Mouse (Mus musculus) adipocyte (in vitro differentiated cells): ENCODE measurements around the gene Flcn.

Experiments
- DNase-seq: peaks from one replicate; pipeline ENCODE4 v3.0.0-alpha.2; 2016; ENCODE audit warnings: low spot score

Flcn gene

DNA sequence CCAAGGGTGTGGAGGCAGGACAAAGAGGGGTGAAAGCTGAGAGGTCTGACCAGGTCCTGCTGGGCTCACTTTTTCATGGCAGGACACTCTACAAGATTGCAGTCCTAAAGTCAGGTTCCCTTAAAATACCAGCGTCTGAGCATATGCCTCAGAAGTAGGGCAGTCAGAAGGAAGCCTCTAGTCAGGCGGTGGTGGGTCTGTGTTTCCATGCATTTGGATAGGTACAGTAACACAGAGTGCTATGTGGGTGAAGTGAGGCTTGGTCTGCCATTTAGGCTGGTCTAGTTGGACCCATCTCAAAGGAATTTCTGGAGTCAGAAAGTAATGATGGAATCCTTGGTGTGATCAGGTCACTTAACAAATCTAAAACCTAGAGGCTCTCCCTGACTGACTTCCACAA, 40.5 kb downstream of the Flcn start:
- DNase-seq, result no peak

DNA sequence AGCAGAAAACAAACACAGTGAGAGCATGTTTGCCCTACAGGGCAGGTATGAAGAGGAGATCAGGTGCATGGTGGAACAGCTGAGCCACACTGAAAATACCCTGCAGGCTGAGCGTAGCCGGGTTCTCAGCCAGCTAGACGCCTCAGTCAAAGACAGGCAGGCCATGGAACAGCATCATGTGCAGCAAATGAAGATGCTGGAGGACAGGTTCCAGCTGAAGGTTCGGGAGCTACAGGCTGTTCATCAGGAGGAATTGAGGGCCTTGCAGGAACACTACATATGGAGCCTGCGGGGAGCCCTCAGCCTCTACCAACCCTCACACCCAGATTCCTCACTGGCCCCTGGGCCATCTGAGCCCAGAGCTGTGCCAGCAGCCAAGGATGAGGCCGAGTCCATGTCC, 49.0 kb downstream of the Flcn start:
- DNase-seq, result no peak

DNA sequence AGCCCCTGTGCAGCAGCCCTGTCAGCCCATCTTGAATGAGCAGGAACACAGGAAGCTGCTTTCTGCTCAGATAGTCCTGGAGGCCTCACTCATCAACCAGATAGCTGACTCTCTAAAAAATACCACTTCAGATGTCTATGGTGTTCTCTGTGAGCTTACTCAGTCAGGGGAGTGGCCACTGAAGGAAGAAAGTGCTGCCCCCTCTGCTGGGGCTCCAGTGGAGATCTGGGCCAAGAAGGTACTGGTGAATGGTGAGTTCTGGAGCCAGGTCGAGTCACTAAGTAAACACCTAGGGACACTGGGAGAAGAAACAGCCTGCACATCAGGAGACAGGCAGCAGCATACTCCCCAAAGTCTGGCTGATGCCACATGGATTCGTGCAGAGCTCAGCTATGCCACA, 50.2 kb downstream of the Flcn start:
- no peak for DNase-seq

DNA sequence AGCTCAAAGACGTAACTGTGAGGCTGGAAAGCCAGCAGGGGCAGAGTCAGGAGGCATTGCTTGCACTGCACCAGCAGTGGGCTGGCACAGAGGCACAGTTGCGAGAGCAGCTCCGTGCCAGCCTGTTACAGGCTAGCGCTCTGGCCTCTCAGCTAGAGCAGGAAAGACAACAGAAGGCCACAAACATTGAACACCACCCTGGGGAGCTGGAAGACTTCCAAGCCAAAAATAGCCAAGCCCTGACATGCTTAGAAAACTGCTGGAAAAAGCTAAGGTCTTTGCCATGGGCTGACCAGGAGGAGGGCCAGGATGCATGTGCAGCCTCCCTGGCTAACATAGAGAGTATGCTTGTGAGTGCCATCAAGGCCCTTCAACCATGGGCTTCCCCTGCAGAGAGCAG, 50.6 kb downstream of the Flcn start:
- peak; percentile 85 for DNase-seq

DNA sequence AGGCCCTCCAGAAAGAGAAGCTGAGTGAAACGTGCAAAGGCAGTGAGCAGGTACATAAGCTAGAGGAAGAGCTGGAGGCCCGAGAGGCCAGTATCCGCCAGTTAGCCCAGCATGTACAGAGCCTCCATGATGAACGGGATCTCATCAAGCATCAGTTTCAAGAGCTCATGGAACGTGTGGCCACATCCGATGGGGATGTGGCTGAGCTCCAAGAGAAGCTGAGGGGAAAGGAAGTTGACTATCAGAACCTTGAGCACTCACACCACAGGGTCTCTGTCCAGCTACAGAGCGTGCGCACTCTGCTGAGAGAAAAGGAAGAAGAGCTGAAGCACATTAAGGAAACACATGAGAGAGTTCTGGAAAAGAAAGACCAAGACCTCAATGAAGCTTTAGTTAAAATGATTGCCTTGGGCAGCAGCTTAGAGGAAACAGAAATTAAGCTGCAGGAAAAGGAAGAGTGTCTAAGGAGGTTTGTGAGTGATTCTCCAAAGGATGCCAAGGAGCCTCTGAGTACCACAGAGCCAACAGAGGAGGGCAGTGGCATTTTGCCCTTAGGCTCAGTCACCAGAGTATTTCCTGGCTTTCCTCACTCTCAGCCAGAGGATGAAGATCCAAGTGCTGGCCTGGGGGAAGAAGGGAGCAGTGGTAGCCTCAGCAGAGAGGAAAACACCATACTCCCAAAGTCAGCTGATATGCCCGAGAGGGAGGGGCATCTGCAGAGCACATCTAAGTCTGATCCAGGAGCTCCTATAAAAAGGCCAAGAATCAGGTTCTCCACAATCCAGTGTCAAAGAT, 51.4 kb downstream of the Flcn start:
- DNase-seq, result peak; percentile 55

DNA sequence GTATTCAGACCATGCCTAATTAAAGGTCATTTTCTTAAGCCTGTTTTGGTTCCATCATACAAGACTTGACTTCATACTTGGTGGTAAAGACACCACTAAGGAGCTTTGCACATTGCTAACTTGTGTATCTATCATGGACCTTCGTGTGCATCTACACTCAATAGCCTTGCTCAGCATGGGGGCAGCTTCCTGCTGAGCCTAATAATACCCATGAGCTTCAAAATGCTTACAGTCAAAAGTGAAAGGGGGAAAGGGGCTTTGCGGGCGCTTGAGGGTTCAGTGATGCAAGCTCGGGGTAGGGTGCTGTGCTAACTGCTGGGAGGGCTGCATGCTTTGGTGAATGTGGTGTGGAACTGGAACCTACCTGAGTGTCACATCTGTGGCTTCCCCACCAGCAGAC, 53.5 kb downstream of the Flcn start:
- DNase-seq, result no peak

DNA sequence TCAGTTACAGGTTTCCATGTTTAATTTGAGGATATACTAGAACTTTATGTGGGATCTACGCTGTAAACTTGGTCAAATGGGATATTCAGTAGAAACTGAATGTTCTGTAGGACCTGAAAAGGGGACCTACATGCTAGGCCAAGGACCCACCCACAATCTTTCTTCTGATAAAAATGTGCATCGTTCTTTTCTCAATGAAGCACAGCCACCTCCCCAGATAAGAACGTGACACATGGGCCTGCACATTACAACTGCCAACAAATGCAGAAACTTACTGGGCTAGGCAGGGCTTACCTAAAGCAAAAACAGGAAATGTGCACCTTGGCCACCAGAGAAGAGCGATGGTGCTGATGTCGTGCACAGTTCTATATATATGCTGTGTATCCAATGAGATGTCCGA, 55.3 kb downstream of the Flcn start:
- DNase-seq, result no peak

DNA sequence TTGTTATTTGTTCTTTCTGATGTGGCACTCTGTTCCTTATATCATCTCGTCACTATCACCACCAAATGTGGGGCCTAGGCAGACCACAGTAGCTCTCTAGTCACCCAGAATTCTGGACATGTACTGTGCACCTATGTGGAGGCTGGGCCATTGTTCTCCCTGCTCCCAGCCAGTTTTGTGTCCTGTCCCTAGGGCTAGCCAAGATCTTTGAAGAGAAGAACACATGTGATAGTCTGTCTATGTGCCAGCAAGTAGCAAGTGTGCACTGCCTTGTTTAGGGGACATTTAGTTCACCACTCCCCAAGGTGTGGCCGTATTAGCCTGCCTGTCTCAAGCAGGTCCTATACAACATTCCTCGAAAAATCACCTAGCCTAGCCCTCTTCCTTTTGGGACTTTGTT, 60.8 kb downstream of the Flcn start:
- no peak for DNase-seq

DNA sequence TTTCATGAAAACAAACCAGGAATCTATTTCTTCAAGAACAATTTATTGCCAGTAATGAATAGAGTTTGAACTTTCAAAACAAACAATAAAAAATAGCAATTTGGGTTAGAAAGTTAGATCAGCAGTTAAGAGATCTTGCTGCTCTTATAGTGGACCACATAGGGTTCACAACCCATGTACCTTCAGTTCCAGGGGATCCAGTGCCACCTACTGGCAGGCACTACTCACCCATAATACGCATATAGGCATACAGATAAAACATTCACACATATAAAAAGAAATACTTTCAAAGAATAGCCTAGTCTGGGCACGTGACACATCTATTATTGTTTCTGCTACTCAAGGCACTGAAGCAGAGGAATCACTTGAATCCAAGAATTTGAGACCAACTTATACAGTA, 63.2 kb downstream of the Flcn start:
- peak; percentile 42 for DNase-seq

DNA sequence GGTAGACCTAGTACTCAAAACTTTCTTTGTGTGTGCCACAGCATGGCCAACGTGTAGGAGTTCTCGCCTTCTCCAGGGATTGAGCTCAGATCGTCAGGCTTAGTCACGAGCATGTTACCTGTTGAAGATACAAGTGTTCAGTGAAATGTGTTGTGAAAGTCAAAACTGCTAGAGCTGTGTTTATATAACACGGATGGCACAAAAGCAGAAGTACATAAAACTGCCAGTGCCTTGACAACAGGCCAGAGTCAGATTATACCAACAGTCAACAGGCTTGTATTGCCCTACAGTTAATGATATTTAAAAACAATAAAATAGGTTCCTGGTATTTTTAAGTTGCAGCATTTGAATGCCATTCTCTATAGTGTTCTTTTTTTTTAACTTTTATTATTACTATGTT, 64.0 kb downstream of the Flcn start:
- DNase-seq, result no peak

DNA sequence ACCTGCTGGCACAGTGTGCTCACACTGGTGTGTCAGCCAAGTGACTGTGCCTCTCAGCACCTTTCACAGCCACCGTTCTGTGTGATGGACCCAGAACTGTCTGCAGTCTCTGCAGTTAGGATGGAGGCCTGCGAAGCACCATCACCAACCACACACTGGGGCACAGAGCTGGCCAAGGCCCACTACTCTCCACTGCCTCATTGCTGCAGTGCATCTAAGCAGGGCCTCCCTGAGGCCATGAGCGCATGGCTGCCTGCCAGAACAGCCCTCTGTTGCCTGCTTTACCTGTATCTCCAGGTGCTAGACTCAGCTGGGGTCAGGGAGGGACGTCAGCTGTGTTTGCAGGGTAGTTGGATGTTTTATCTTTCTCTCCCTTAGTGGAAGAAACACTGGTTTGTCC, 65.4 kb downstream of the Flcn start:
- DNase-seq, result no peak

DNA sequence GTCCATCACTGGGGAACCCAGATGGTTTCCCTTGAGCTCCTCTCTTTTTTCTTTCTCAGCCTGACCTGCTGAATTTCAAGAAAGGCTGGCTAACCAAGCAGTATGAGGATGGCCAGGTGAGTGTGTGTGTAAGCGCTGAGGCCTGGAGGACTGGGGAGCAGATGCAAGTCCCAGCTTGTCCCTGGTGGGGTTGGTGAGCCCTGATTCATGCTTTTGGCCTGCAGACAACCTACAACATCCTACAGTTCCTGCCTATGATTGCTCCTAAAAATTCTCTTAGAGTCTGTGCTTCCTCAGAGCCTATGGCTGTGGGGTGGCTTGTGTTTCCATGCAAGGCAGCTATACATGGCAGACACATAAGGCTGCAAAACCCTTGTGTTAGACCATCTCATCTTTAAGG, 66.1 kb downstream of the Flcn start:
- no peak for DNase-seq

DNA sequence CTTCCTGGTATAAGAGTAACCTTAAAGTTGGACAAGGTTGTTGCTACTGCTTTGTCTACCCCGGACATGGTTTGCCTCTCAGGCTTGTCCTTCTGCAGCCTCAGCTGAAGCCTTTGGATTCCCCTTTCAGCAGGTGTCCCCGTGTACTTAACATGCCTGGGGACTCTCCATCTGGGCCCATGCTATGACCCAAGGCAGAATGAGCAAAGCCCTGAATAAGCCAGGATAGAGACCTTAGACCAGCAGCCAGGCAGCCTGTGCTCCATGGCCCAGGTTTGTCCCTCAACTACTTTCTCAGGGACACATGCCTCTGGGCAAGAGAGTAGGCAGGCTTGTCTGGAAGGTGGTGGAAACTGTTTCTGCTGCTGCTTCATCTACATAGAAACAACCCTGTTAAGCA, 66.5 kb downstream of the Flcn start:
- no peak for DNase-seq

DNA sequence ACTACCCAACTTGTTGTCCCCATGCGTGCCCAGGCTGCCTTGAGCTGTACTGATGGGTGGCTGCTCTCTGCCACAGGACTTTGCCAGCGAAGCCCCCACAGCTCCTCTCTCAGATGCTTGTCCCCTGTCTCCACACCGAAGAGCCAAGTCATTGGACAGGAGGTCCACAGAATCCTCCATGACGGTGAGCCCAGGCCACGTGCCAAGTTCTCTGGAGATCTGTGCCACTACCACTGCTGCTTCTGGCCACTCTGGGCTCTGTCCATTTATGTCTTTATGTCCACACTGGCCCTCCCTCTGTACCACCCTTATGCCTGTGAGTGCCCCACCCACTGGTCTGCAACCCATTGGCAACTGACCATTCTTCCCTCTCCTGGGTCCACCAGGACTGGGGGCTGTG, 67.9 kb downstream of the Flcn start:
- DNase-seq, result no peak
